Mouse (Mus musculus) neural tube, embryonic 12.5 days (tissue): ENCODE measurements around the gene Pla2g2c. TPM values are rescaled to one million over a fixed set of nuclear protein-coding genes. Genes with fewer than 3 reads are reported as not detected.
A peak's percentile ranks its signal among the peaks of the same experiment; 100 is the strongest.

Experiments
- ATAC-seq: fragments of 200-750 bp; cut with Nextera tagmentation; 2 replicates; pipeline ENCODE4 v1.8.0; 2017; ENCODE audit warnings: low read depth, mild to moderate bottlenecking, moderate TSS enrichment, moderate library complexity; ENCODE audit not compliant: low FRiP score
- H3K27ac ChIP-seq: fragments of 300-500 bp; sonication (generic); 2 replicates; pipeline ENCODE4 v1.5.1; 2016
- H3K27me3 ChIP-seq: fragments of 300-500 bp; sonication (generic); replicated peaks from 2 replicates; pipeline ENCODE4 v1.6.1; 2016; ENCODE audit warnings: mild to moderate bottlenecking
- H3K36me3 ChIP-seq: fragments of 300-500 bp; sonication (generic); 2 replicates; pipeline ENCODE4 v1.6.1; 2016; ENCODE audit warnings: mild to moderate bottlenecking
- H3K4me1 ChIP-seq: fragments of 300-500 bp; sonication (generic); 2 replicates; pipeline ENCODE4 v1.6.1; 2016
- H3K4me2 ChIP-seq: fragments of 300-500 bp; sonication (generic); replicated peaks from 2 replicates; pipeline ENCODE4 v1.6.1; 2016; ENCODE audit warnings: mild to moderate bottlenecking
- H3K4me3 ChIP-seq: fragments of 300-500 bp; sonication (generic); 2 replicates; pipeline ENCODE4 v1.5.1; 2016
- H3K9ac ChIP-seq: fragments of 300-500 bp; sonication (generic); 2 replicates; pipeline ENCODE4 v1.6.1; 2016; ENCODE audit warnings: mild to moderate bottlenecking
- H3K9me3 ChIP-seq: fragments of 300-500 bp; sonication (generic); 2 replicates; pipeline ENCODE4 v1.6.1; 2016; ENCODE audit warnings: mild to moderate bottlenecking
- WGBS: fragments of 180-500 bp; shearing (Covaris S2); methylation state at CpG from one replicate; pipeline ENCODE4 v1.1.7; 2016; 5-methylcytosine and 5-hydroxymethylcytosine counted together
- polyA plus RNA-seq: library from polyadenylated mRNA; unstranded; fragments of >200 nt; fragmentation: Nextera tagmentation; extraction: Ambion mirVana; gene quantifications from 2 replicates; pipeline ENCODE4 v1.2.1, GENCODE M21; 2016

Pla2g2c gene
- polyA plus RNA-seq, 1 experiment from 2014 or later, result 0.61 TPM

DNA sequence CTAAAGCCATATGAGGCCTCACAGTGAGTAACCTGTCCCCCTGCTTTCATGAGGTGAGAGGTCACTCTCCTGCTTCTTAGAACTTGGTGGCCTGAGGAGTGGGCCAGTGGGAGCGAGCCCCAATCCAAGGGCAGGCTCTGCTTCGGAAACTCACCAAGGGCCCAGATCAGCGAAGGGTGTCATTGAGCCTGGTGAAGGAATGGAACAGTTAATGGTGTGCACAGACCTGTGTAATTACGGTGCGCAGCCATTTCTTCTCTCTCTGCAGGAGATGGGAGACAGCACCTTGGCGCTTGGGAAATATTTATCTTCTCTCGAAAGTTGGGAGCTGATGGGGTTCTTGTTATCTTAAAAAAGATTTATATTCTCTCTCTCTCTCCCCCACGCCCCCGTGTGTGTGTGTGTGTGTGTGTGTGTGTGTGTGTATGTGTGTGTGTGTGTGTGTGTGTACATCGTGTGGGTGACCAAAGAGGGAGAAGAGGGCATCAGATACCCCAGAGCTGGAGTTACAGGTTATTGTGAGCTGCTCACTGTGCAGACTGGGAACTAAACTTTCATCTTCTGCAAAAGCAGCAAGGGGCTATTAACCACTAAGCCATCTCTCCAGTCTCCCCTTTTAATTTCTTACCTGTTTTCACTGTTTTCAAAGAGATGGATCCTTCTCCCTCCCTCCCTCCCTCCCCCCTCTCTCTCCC, 27.3 kb upstream of the Pla2g2c start:
- no peak for ATAC-seq
- Histone ChIP-seq H3K36me3 (no peaks in the 10 kb centered on the region), H3K4me2 (no peak overlapping the region), H3K27ac (no peak overlapping the region), H3K4me1 (peaks cover 29% of the 10 kb centered on the region), H3K4me3 (no peak overlapping the region), H3K9me3 (no peaks in the 10 kb centered on the region), H3K9ac (no peak overlapping the region), H3K27me3 (0 out of 2 replicates have a peak, but pooled peaks cover under 1% of the 10 kb centered on the region)
- 20% methylated on average over 9 of the region's 10 CpGs for WGBS

DNA sequence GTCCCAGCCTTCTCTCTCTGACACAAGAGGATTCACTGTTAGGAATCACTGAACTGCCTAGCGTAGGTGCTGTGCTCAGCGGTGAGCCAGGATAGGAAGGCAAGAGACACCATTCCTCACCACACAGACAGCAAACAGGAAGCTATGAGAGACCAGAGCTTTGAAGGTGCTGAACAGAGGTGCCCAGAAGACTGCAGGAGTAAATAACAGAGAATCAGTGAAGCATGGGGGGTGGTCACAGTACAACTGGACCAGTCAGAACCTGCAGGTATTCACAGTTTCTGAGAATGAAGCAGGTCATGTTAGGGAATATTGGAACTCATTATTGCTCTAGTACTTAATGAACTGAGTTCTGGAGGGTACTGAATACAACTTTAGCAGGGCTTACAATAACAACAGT, 26.3 kb upstream of the Pla2g2c start:
- no peak for ATAC-seq
- Histone ChIP-seq H3K9me3 (no peaks in the 10 kb centered on the region), H3K27me3 (no peaks in the 10 kb centered on the region), H3K27ac (no peak overlapping the region), H3K36me3 (no peaks in the 10 kb centered on the region), H3K9ac (no peak overlapping the region), H3K4me2 (no peak overlapping the region), H3K4me3 (no peak overlapping the region), H3K4me1 (peaks cover 21% of the 10 kb centered on the region)
- 71% methylated on average over 2 of the region's 2 CpGs for WGBS

- Histone ChIP-seq H3K27ac (no peak overlapping the region), H3K9me3 (no peaks in the 10 kb centered on the region), H3K36me3 (no peaks in the 10 kb centered on the region), H3K27me3 (no peaks in the 10 kb centered on the region), H3K4me3 (no peak overlapping the region), H3K4me1 (peaks cover 12% of the 10 kb centered on the region; the same call in 1 of the 2 replicates), H3K9ac (no peak overlapping the region), H3K4me2 (no peak overlapping the region)
- WGBS, result 31% methylated on average over 15 of the region's 15 CpGs
- ATAC-seq, result 0 out of 2 replicates have a peak, but pooled peaks have one; percentile 65
These were observed 24.2 kb upstream of the Pla2g2c start for GRCm38 (mm10) chr4:138700184-138700982.

DNA sequence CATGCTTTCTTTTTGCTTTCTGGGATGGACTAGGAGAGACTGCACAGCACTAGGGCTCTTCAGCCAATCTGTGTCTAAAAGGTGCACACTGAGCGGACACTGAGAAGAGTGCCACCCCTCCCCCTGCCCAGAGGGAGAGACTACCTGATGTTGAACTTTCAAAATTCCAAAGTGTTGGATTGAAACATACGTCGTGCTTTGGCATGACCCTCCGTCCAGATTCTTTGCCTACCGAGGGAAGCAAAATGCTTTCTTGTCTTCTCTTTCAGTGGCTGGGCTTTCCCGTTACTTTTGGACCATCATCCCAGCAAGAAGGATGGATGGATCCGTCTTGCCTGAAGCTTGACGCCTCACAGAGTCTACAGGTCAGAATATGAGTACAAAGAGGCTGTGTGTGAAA, 23.5 kb upstream of the Pla2g2c start:
- Histone ChIP-seq H3K4me2 (no peak overlapping the region), H3K27me3 (no peaks in the 10 kb centered on the region), H3K36me3 (no peaks in the 10 kb centered on the region), H3K9ac (no peak overlapping the region), H3K9me3 (no peaks in the 10 kb centered on the region), H3K4me3 (no peak overlapping the region), H3K4me1 (peaks cover 12% of the 10 kb centered on the region; the same call in 1 of the 2 replicates), H3K27ac (no peak overlapping the region)
- 73% methylated on average over 8 of the region's 8 CpGs for WGBS
- no peak for ATAC-seq

- ATAC-seq, result no peak
- peaks cover 4% of the 10 kb centered on the region; the same call in 1 of the 2 replicates for H3K4me1 ChIP-seq
- 82% methylated on average over 2 of the region's 2 CpGs for WGBS
- H3K36me3 ChIP-seq, result no peaks in the 10 kb centered on the region
- H3K9me3 ChIP-seq, result no peaks in the 10 kb centered on the region
- no peak overlapping the region for H3K9ac ChIP-seq
- H3K4me2 ChIP-seq, result no peak overlapping the region
- no peaks in the 10 kb centered on the region for H3K27me3 ChIP-seq
- H3K27ac ChIP-seq, result no peak overlapping the region
- no peak overlapping the region for H3K4me3 ChIP-seq
These were observed 22.6 kb upstream of the Pla2g2c start for GRCm38 (mm10) chr4:138702031-138702430.

GRCm38 (mm10) chr4:138702528-138702927, 22.1 kb upstream of the Pla2g2c start:
- Histone ChIP-seq H3K9me3 (no peaks in the 10 kb centered on the region), H3K4me3 (no peak overlapping the region), H3K4me2 (no peak overlapping the region), H3K27me3 (no peaks in the 10 kb centered on the region), H3K4me1 (no peaks in the 10 kb centered on the region), H3K9ac (no peak overlapping the region), H3K36me3 (no peaks in the 10 kb centered on the region), H3K27ac (no peak overlapping the region)
- ATAC-seq, result no peak
- 86% methylated on average over 8 of the region's 8 CpGs for WGBS

DNA sequence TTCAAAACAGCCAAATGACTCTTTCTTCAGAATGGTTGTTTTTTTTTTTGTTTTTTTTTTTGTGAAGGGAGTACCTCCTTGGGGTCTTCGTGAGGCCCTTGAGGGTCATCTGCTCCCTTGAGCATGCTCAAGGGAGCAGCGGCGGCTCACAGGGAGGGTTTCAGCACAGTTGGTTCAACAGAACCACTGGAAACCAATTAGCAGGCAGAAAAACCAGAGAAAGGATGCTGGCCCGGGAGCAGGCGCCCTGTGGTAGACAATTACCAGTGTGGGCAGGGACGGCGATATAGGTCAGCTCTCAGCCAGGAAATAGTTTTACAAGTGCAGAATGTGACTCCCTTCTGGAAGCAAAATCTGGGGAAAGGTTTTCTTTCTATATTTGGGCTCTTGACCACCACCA, 21.0 kb upstream of the Pla2g2c start:
- no peak overlapping the region for H3K9ac ChIP-seq
- H3K27ac ChIP-seq, result no peak overlapping the region
- H3K4me3 ChIP-seq, result no peak overlapping the region
- H3K27me3 ChIP-seq, result no peaks in the 10 kb centered on the region
- ATAC-seq, result no peak
- H3K36me3 ChIP-seq, result no peaks in the 10 kb centered on the region
- no peaks in the 10 kb centered on the region for H3K9me3 ChIP-seq
- H3K4me1 ChIP-seq, result no peaks in the 10 kb centered on the region
- 67% methylated on average over 7 of the region's 7 CpGs for WGBS
- H3K4me2 ChIP-seq, result no peak overlapping the region

DNA sequence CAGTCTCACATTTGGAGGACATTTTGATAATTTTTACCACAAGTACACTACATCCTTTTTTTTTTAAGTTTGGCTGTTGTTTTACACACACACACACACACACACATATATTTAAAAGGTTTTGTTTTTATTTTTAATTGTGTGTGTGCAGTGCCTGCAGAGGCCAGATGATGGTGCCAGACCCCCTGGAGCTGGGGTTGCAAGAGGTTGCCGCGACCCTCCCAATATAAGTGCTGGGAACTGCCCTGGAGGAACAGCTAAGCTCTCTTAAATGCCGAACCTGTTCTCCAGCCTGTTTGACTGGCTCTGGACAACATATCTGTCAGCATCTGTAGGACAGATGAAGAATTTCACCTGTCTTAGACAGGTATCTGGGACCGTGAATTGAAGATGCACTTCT, 20.4 kb upstream of the Pla2g2c start:
- Histone ChIP-seq H3K9ac (no peak overlapping the region), H3K4me1 (no peaks in the 10 kb centered on the region), H3K4me3 (no peak overlapping the region), H3K4me2 (no peak overlapping the region), H3K36me3 (no peaks in the 10 kb centered on the region), H3K27me3 (no peaks in the 10 kb centered on the region), H3K27ac (no peak overlapping the region), H3K9me3 (no peaks in the 10 kb centered on the region)
- ATAC-seq, result no peak
- 85% methylated on average over 4 of the region's 4 CpGs for WGBS

- no peaks in the 10 kb centered on the region for H3K36me3 ChIP-seq
- no peak overlapping the region for H3K9ac ChIP-seq
- no peak overlapping the region for H3K27ac ChIP-seq
- no peak overlapping the region for H3K4me2 ChIP-seq
- 93% methylated on average over 8 of the region's 8 CpGs for WGBS
- no peaks in the 10 kb centered on the region for H3K9me3 ChIP-seq
- H3K4me3 ChIP-seq, result no peak overlapping the region
- no peak for ATAC-seq
- no peaks in the 10 kb centered on the region for H3K4me1 ChIP-seq
- no peaks in the 10 kb centered on the region for H3K27me3 ChIP-seq
These were observed 18.0 kb upstream of the Pla2g2c start for GRCm38 (mm10) chr4:138706620-138707019.

DNA sequence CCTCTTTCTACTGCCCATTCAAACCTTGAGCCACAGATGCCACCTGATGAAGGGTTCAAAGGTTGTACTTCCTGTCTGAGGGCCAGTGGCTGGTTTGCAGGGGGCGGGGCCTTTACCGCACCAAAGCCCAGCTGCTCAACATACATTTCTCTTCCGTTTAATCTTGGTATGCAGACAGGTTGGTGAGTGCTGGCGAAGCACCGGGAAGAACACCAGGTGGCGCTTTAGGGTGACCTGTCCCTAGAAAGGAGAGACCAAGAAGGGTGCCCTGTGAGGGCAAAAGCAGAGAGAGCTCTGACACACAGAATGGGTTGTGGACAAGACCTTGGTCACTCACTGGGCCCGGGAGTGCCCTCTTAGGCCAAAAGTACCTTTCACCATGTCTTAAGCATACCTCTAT, 16.0 kb upstream of the Pla2g2c start:
- Histone ChIP-seq H3K36me3 (no peaks in the 10 kb centered on the region), H3K4me3 (no peak overlapping the region), H3K4me1 (no peaks in the 10 kb centered on the region), H3K27ac (no peak overlapping the region), H3K27me3 (no peaks in the 10 kb centered on the region), H3K4me2 (no peak overlapping the region), H3K9me3 (no peaks in the 10 kb centered on the region), H3K9ac (no peak overlapping the region)
- no peak for ATAC-seq
- 10% methylated on average over 7 of the region's 7 CpGs for WGBS

- 86% methylated on average over 11 of the region's 11 CpGs for WGBS
- no peaks in the 10 kb centered on the region for H3K27me3 ChIP-seq
- H3K4me1 ChIP-seq, result no peaks in the 10 kb centered on the region
- no peak overlapping the region for H3K4me3 ChIP-seq
- no peaks in the 10 kb centered on the region for H3K9me3 ChIP-seq
- H3K36me3 ChIP-seq, result no peaks in the 10 kb centered on the region
- H3K9ac ChIP-seq, result no peak overlapping the region
- H3K4me2 ChIP-seq, result no peak overlapping the region
- no peak for ATAC-seq
- no peak overlapping the region for H3K27ac ChIP-seq
These were observed 15.3 kb upstream of the Pla2g2c start for GRCm38 (mm10) chr4:138709246-138709645.

DNA sequence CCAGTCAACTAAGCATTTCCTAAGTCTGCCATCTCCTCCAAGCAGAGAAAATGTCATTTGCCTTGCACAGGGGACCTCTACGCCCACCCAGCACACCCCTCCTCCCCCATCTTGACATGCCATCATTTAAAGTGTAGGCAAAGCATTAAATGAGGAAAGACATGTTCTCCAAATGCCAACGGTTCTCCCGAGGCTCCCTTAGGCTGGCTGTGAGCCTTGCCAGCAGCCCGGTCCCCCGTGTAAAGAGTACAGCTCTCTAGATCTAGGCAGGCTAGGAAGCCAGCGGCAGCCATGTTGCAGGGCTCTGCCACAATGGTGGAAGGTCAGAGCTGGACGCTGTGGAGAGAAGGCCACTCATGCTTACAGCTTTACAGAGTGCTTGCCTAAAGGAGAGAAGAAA, 14.6 kb upstream of the Pla2g2c start:
- H3K27ac ChIP-seq, result no peak overlapping the region
- ATAC-seq, result no peak
- 77% methylated on average over 7 of the region's 7 CpGs for WGBS

More for the DNA sequence above, 14.6 kb upstream of the Pla2g2c start:
- Histone ChIP-seq H3K4me3 (no peak overlapping the region), H3K4me2 (no peak overlapping the region), H3K9me3 (no peaks in the 10 kb centered on the region), H3K36me3 (no peaks in the 10 kb centered on the region), H3K9ac (no peak overlapping the region), H3K27me3 (no peaks in the 10 kb centered on the region), H3K4me1 (no peaks in the 10 kb centered on the region)
